Mouse (Mus musculus) heart, embryonic 12.5 days (tissue): ENCODE data around the gene Bcl11a. TPM values are rescaled to one million over a fixed set of nuclear protein-coding genes. Genes with fewer than 3 reads are reported as not detected.

Experiments used
- ATAC-seq: fragments of 200-750 bp; cut with Nextera tagmentation; 2 replicates; pipeline ENCODE4 v1.8.0; 2017; ENCODE audit warnings: moderate TSS enrichment, moderate library complexity; ENCODE audit not compliant: insufficient number of reproducible peaks, low FRiP score
- H3K27ac ChIP-seq: fragments of 300-500 bp; sonication (generic); 2 replicates; pipeline ENCODE4 v1.5.1; 2016; ENCODE audit warnings: mild to moderate bottlenecking, moderate library complexity; ENCODE audit not compliant: poor library complexity, severe bottlenecking
- H3K27me3 ChIP-seq: fragments of 300-500 bp; sonication (generic); replicated peaks from 2 replicates; pipeline ENCODE4 v1.6.1; 2016; ENCODE audit warnings: mild to moderate bottlenecking, moderate library complexity
- H3K36me3 ChIP-seq: fragments of 300-500 bp; sonication (generic); 2 replicates; pipeline ENCODE4 v1.6.1; 2016; ENCODE audit warnings: mild to moderate bottlenecking, moderate library complexity
- H3K4me1 ChIP-seq: fragments of 300-500 bp; sonication (generic); replicated peaks from 2 replicates; pipeline ENCODE4 v1.6.1; 2016; ENCODE audit warnings: mild to moderate bottlenecking
- H3K4me2 ChIP-seq: fragments of 300-500 bp; sonication (generic); 2 replicates; pipeline ENCODE4 v1.6.1; 2016; ENCODE audit warnings: mild to moderate bottlenecking, moderate library complexity
- H3K4me3 ChIP-seq: fragments of 300-500 bp; sonication (generic); 2 replicates; pipeline ENCODE4 v1.5.1; 2016; ENCODE audit warnings: mild to moderate bottlenecking
- H3K9ac ChIP-seq: fragments of 300-500 bp; sonication (generic); 2 replicates; pipeline ENCODE4 v1.6.1; 2016; ENCODE audit warnings: mild to moderate bottlenecking, moderate library complexity
- H3K9me3 ChIP-seq: fragments of 300-500 bp; sonication (generic); replicated peaks from 2 replicates; pipeline ENCODE4 v1.6.1; 2016; ENCODE audit warnings: mild to moderate bottlenecking, moderate library complexity
- WGBS: fragments of 180-500 bp; shearing (Covaris S2); methylation state at CpG from one replicate; pipeline ENCODE4 v1.1.7; 2016; 5-methylcytosine and 5-hydroxymethylcytosine counted together
- polyA plus RNA-seq: library from polyadenylated mRNA; unstranded; fragments of >200 nt; fragmentation: Nextera tagmentation; extraction: Ambion mirVana; gene quantifications from 2 replicates; pipeline ENCODE4 v1.2.1, GENCODE M21; 2016

Bcl11a gene
- polyA plus RNA-seq, 1 experiment from 2014 or later, result 19.3 TPM

- Histone ChIP-seq H3K9me3 (no peaks in the 10 kb centered on the region), H3K27ac (peak overlapping the region; percentile 57; the same call in 1 of the 2 replicates), H3K9ac (no peak overlapping the region), H3K4me1 (peaks cover 18% of the 10 kb centered on the region), H3K27me3 (no peaks in the 10 kb centered on the region), H3K36me3 (peaks cover 21% of the 10 kb centered on the region), H3K4me3 (no peak overlapping the region), H3K4me2 (0 out of 2 replicates have a peak overlapping the region, but pooled peaks have one; percentile 29)
- peak; percentile 29; the same call in 1 of the 2 replicates for ATAC-seq
- 41% methylated on average over 7 of the region's 7 CpGs for WGBS
These were observed 84.2 kb downstream of the Bcl11a start for GRCm38 (mm10) chr11:24162056-24162455.

- Histone ChIP-seq H3K27ac (no peak overlapping the region), H3K9ac (no peak overlapping the region), H3K4me3 (no peak overlapping the region), H3K4me1 (peaks cover 16% of the 10 kb centered on the region), H3K9me3 (no peaks in the 10 kb centered on the region), H3K36me3 (peaks cover 21% of the 10 kb centered on the region), H3K4me2 (no peak overlapping the region), H3K27me3 (no peaks in the 10 kb centered on the region)
- no peak for ATAC-seq
- WGBS, result 94% methylated on average over 8 of the region's 8 CpGs
These were observed 85.2 kb downstream of the Bcl11a start for GRCm38 (mm10) chr11:24163072-24163471.

DNA sequence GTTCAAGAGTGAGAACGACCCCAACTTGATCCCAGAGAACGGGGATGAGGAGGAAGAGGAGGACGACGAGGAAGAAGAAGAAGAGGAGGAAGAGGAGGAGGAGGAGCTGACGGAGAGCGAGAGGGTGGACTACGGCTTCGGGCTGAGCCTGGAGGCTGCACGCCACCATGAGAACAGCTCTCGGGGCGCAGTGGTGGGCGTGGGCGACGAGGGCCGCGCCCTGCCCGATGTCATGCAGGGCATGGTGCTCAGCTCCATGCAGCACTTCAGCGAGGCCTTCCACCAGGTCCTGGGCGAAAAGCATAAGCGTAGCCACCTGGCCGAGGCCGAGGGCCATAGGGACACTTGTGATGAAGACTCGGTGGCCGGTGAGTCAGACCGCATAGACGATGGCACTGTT lies 86.2 kb downstream of the Bcl11a start:
- WGBS, result 91% methylated on average over 26 of the region's 26 CpGs
- no peak overlapping the region for H3K27ac ChIP-seq

GRCm38 (mm10) chr11:24171675-24172285 lies 93.9 kb downstream of the Bcl11a start:
- Histone ChIP-seq H3K4me1 (no peaks in the 10 kb centered on the region), H3K9ac (no peak overlapping the region), H3K4me2 (no peak overlapping the region), H3K9me3 (no peaks in the 10 kb centered on the region), H3K27ac (no peak overlapping the region), H3K36me3 (peaks cover 7% of the 10 kb centered on the region), H3K27me3 (no peaks in the 10 kb centered on the region), H3K4me3 (no peak overlapping the region)
- 79% methylated on average over 5 of the region's 5 CpGs for WGBS
- ATAC-seq, result no peak

More for the DNA sequence above, 86.2 kb downstream of the Bcl11a start:
- Histone ChIP-seq H3K27me3 (no peaks in the 10 kb centered on the region), H3K4me2 (no peak overlapping the region), H3K4me1 (peaks cover 16% of the 10 kb centered on the region), H3K9ac (no peak overlapping the region), H3K36me3 (peaks cover 21% of the 10 kb centered on the region), H3K4me3 (no peak overlapping the region), H3K9me3 (no peaks in the 10 kb centered on the region)
- 0 out of 2 replicates have a peak, but pooled peaks have one; percentile 29 for ATAC-seq

DNA sequence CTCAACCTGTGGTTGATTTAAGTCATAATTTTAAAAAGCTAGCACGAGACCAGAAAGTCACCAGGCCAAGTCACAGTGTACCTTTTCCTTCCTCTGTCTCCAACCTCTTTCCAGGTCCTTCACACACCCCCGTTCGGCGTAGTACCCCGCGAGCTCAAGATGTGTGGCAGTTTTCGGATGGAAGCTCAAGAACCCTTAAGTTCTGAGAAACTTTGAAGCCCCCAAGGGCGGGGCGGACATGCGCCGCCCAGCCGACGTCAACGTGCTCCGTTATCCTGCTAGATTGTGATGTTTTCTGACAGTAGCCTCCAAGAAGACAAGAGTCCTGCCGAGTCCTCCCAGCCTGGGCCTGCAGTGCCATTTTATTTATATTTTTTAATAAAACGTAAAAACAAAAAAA lies 94.7 kb downstream of the Bcl11a start:
- H3K27me3 ChIP-seq, result no peaks in the 10 kb centered on the region
- no peak for ATAC-seq
- H3K4me3 ChIP-seq, result no peak overlapping the region
- WGBS, result 90% methylated on average over 17 of the region's 17 CpGs
- no peaks in the 10 kb centered on the region for H3K9me3 ChIP-seq
- H3K4me1 ChIP-seq, result no peaks in the 10 kb centered on the region
- no peak overlapping the region for H3K4me2 ChIP-seq
- H3K36me3 ChIP-seq, result peaks cover 7% of the 10 kb centered on the region
- H3K9ac ChIP-seq, result no peak overlapping the region
- H3K27ac ChIP-seq, result no peak overlapping the region

DNA sequence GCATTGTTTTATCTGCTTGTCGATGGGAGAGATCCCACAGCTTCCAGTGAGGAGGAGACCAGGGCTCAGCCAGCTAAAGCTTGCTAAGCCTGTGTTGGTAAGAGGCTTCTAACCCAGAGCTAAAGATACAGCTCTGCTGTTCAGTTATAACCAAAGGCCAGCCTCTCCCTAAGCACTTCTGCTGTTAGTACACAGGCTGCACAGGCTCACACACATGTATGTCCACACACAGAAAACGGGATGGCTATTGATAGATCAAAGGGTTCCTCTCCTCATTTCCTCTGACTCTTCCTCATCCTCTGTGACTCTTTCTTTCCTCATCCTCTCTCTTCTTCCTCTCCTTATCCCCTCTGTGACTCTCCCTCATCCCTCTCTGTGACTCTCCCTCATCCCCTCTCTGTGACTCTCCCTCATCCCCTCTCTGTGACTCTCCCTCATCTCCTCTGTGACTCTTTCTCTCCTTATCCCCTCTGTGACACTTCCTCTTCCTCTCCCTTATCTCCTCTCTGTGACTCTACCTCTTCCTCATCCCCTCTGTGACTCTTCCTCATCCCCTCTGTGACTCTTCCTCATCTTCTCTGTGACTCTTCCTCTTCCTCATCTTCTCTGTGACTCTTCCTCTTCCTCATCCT lies 96.4 kb downstream of the Bcl11a start:
- ATAC-seq, result no peak
- peaks cover 7% of the 10 kb centered on the region for H3K36me3 ChIP-seq
- no peaks in the 10 kb centered on the region for H3K27me3 ChIP-seq
- H3K4me3 ChIP-seq, result no peak overlapping the region
- no peaks in the 10 kb centered on the region for H3K4me1 ChIP-seq
- no peaks in the 10 kb centered on the region for H3K9me3 ChIP-seq
- H3K4me2 ChIP-seq, result no peak overlapping the region
- H3K27ac ChIP-seq, result no peak overlapping the region
- 73% methylated on average over 2 of the region's 2 CpGs for WGBS
- H3K9ac ChIP-seq, result no peak overlapping the region

DNA sequence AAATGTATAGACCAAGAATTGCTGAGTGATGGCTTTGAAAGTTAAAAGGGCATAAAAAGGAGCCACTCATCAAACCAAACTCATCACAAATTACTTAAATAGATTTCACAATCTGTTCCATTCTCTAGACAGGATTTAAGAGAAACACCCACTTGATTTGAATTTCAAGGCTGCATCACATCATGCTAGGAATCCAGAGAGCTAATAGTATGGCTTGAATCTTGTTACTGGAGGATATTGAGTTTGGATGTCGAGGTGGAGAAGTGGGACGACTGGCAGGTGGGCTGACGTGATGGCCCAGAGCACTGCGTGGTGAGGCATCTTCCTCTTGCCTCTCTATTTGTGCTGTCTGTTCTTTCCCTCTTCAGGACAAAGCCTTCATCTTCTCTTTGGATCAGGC lies 99.6 kb downstream of the Bcl11a start:
- WGBS, result 81% methylated on average over 4 of the region's 4 CpGs
- no peak for ATAC-seq
- no peak overlapping the region for H3K4me3 ChIP-seq

GRCm38 (mm10) chr11:24178823-24179476 lies 101.1 kb downstream of the Bcl11a start:
- H3K9me3 ChIP-seq, result no peaks in the 10 kb centered on the region
- H3K4me3 ChIP-seq, result no peak overlapping the region
- no peak overlapping the region for H3K9ac ChIP-seq
- no peaks in the 10 kb centered on the region for H3K27me3 ChIP-seq
- no peak for ATAC-seq
- no peak overlapping the region for H3K27ac ChIP-seq
- H3K4me1 ChIP-seq, result no peaks in the 10 kb centered on the region
- no peak overlapping the region for H3K4me2 ChIP-seq
- no peaks in the 10 kb centered on the region for H3K36me3 ChIP-seq
- 85% methylated on average over 6 of the region's 6 CpGs for WGBS

More for the DNA sequence above, 99.6 kb downstream of the Bcl11a start:
- peaks cover 4% of the 10 kb centered on the region; the same call in 1 of the 2 replicates for H3K36me3 ChIP-seq
- no peak overlapping the region for H3K4me2 ChIP-seq
- no peaks in the 10 kb centered on the region for H3K9me3 ChIP-seq
- H3K4me1 ChIP-seq, result no peaks in the 10 kb centered on the region
- H3K27ac ChIP-seq, result no peak overlapping the region
- H3K27me3 ChIP-seq, result no peaks in the 10 kb centered on the region
- no peak overlapping the region for H3K9ac ChIP-seq

DNA sequence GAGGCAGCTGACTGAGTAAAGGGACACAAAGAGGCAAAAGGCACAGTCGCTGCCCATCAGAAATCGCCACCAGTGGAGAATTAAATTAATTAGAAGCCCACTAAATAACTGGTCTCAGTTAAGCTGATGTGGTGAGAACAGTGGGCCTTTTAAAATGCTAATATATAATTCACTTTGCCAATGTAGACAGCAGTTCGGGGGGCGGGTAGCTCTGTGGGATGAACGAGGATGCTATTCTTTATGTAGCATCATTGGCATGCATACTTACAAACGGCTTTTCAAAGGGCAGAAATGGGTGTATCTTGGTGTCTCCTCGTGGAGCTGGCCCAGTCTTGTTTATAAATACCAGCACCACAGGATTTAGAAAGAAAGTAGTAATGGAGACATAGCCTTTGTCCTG lies 102.2 kb downstream of the Bcl11a start:
- no peaks in the 10 kb centered on the region for H3K9me3 ChIP-seq
- ATAC-seq, result no peak
- WGBS, result 81% methylated on average over 7 of the region's 7 CpGs

DNA sequence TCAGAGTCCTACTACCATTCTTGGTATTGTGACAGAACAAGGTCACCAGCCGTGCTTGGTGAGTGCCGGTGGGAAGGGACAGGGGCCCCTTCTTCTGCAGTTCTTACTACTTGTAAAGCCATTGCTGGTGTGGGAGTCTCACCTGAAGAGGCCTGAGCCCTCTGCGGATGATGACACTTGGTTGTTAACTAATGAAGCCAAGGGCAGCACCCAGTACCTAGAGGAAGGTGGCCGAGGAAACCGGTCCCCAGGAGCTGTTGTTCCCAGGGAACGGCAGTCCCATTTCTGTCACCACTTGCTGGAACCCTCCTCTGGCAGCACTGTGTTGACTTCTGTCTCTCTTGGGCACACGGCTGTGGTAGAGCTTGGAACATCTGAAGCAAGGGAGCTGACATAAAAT lies 105.6 kb downstream of the Bcl11a start:
- no peak overlapping the region for H3K27ac ChIP-seq
- H3K4me3 ChIP-seq, result no peak overlapping the region
- H3K9ac ChIP-seq, result no peak overlapping the region
- no peaks in the 10 kb centered on the region for H3K27me3 ChIP-seq
- ATAC-seq, result no peak
- H3K9me3 ChIP-seq, result no peaks in the 10 kb centered on the region
- H3K4me2 ChIP-seq, result no peak overlapping the region
- peaks cover 4% of the 10 kb centered on the region for H3K4me1 ChIP-seq
- no peaks in the 10 kb centered on the region for H3K36me3 ChIP-seq
- 83% methylated on average over 7 of the region's 7 CpGs for WGBS

More for the DNA sequence above, 102.2 kb downstream of the Bcl11a start:
- H3K27me3 ChIP-seq, result no peaks in the 10 kb centered on the region
- no peak overlapping the region for H3K4me2 ChIP-seq
- no peak overlapping the region for H3K9ac ChIP-seq
- peaks cover 4% of the 10 kb centered on the region for H3K4me1 ChIP-seq
- H3K36me3 ChIP-seq, result no peaks in the 10 kb centered on the region
- no peak overlapping the region for H3K4me3 ChIP-seq
- no peak overlapping the region for H3K27ac ChIP-seq

GRCm38 (mm10) chr11:24184932-24185331 lies 107.1 kb downstream of the Bcl11a start:
- H3K27me3 ChIP-seq, result no peaks in the 10 kb centered on the region
- no peak for ATAC-seq
- H3K27ac ChIP-seq, result no peak overlapping the region
- H3K36me3 ChIP-seq, result no peaks in the 10 kb centered on the region
- no peak overlapping the region for H3K9ac ChIP-seq
- H3K4me1 ChIP-seq, result peaks cover 4% of the 10 kb centered on the region
- 51% methylated on average over 5 of the region's 5 CpGs for WGBS
- H3K4me2 ChIP-seq, result no peak overlapping the region
- no peak overlapping the region for H3K4me3 ChIP-seq
- H3K9me3 ChIP-seq, result no peaks in the 10 kb centered on the region
